Mouse (Mus musculus): ENCODE data around the gene Srsf3.

Gene Srsf3

GRCm38 (mm10) chr17:29046863-29047262 is 14.4 kb downstream of the Srsf3 start:
- DNase-seq: no peak

DNA sequence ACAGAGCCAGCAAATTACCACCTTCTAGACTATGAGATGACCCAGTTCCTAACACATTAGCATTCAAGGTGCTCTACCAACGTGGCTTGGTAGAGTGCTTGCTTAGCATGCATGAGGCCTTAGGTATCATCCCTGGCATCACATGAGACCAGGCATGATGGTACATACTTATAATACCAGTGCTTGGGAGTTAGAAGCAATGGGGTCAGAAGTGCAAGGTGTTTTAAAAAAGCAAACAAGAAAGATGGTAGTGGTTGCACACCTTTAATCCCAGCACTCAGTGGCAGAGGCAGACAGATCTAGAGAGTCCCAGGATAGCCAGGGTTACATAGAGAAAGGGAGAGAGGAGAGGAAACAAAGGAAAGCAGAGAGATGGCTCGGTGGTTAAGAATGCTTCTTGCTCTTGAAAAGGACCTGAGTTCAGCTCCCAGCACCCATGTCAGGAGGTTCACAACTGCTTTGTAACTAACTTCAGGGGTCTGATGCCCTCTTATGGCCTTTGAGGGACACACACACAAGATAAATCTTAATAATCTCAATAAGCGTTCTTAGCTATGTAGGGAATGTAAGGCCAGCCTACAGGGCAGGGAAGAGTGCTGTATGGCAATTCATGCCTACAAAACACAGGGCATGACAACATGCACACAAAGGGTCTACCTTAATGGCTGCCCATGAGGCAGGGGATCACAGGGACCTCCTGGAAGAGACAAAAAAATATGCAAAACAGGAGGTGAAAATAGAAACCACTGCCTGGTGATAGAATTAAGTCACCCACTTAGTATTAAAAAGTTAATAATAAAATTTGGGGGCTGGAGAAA is 15.5 kb downstream of the Srsf3 start:
- DNase-seq: no peak

DNA sequence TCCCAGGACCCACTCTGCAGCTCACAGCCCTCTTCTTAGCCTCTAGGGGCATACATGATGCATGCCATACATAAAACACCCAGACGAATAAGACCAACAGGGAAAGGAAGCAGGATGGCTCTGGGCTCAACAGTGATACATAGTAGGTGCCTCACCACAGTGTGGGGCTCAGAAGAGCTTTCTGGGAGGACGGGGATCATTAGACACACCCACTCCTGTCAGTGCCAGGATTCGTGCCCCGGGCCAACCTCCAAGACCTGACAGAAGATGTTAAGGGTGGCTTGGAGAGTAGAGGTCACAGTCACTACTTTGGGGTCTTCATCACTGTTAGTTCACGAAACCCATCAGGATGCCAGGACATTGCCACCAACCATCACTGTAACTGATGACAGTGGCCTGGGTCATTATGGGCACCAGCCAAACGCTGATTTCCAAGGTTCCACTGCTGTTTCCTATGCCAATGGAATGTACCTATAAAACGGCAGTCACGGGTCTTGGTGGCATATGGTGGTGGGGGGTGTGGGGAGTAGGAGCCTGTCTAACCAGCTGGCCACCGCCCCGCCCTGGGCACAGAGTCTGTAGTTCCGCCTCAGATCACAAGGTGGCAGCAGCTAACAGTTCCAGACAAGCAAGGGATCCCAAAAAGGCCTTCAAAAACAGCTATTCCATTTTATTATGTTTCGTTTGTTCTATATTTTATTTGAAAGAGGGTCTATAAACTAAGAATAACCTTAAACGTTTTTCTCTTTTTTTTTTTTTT is 16.5 kb downstream of the Srsf3 start:
- DNase-seq: peak; percentile 92

- no peak for DNase-seq
Measured at GRCm38 (mm10) chr17:29049508-29049889, 17.1 kb downstream of the Srsf3 start.

DNA sequence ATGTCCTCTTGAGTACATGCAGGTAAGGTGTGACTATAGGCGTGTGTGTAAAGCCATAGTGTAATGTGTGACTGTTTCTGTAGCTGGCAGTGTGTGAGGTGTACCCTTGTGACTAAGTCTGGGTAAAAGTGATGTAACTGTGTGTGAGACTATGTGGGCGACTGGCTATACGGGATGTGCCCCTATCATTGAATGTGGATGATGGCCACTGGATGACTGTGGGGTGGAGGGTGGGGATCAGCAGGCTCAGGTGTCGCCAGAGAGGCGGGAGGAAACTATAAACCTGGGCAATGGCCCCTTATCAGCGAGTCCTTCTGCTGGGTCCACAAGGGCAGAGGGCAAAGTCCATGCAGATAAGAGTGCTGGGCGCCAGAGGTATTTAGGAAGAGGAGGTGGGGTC is 17.5 kb downstream of the Srsf3 start:
- DNase-seq: no peak

GRCm38 (mm10) chr17:29050791-29051190 is 18.4 kb downstream of the Srsf3 start:
- DNase-seq: no peak

- no peak for DNase-seq
Measured at GRCm38 (mm10) chr17:29053067-29053466, 20.6 kb downstream of the Srsf3 start.

DNA sequence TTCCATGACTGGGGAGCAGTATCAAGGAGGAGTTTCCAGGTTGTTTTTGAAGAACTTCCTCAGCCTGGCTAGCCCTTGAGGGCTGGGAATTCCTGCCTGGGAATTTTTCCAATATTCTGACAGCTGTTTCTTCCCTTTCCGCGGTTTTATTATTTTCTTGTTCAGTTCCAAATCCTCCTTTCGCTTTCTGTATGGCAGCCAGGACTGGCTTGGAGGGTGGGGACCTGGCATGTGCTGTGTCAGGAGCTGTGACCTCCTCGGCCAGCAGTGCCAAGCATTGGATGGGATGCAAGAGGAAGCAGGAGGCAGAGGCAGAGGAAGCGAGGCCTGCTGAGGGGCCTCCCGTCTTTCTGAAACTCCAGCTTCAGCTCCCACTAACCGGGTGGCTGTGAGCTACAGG is 21.4 kb downstream of the Srsf3 start:
- peak; percentile 84 for DNase-seq

- no peak for DNase-seq
Measured at GRCm38 (mm10) chr17:29054429-29054828, 22.0 kb downstream of the Srsf3 start.

GRCm38 (mm10) chr17:29055586-29055985 is 23.2 kb downstream of the Srsf3 start:
- DNase-seq: no peak

DNA sequence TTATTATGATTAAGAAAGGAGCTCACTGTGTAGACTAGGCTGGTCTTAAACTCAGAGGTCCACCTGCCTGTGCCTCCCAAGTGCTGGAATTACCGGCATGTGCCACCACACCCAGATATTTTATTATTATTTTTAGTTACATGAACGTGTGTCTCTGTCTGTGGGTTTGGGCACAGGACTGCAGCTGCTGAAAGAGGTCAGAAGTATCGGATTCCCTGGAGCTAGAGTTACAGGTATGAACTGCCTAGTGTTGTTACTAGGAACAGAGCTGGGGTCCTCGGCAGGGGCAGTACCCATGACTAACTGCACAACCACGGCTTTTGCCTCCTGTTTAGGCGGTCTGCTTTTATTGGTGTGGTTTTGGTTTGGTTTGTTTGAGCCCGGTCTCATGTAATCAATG is 23.8 kb downstream of the Srsf3 start:
- no peak for DNase-seq

DNA sequence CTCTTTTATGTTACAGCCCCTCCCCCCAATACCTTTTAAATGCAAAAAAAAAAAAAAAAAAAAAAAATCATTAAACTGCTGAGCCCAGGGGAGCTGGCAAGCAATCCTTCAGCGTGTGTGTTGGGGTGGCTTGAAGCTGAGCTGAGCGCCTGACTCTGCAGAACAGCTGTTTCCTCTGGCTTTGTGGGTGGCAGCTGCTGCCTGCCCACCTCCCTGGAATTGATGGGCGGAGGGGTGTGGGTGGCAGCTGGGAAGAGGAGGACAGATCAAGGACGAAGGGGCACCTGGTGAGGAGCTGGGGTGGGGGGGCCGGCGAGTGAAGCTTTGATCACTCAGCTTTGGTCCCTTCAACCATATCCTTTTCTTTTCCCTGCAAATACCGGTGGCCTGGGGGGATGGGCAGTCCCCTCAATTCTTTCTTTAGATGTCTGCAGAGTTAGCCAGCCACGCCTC is 24.3 kb downstream of the Srsf3 start:
- no peak for DNase-seq

DNA sequence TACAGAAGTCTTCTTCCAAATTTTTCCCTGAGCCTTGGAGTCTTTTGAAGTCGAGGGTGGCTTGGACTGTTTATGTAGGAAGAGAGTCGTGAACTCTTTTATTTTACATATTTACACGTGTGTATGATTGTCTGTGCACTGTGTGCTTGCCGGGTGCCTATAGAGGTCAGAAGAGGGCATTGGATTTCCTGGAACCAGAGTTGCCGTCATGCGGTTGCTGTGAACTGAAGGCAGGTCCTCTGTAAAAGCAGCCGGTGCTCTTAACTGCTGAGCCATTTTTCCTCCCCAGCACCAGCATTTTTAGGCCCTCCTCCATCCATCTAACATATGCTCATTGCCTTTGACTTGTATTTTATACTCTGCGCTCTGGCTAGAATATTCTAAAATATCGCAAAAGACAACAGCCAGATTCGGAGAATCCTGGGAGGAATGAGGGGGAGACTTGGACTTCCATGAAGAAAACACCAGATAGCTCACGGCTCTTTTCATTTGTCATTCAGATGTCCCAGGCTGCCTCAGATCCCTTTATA is 25.0 kb downstream of the Srsf3 start:
- DNase-seq: no peak

DNA sequence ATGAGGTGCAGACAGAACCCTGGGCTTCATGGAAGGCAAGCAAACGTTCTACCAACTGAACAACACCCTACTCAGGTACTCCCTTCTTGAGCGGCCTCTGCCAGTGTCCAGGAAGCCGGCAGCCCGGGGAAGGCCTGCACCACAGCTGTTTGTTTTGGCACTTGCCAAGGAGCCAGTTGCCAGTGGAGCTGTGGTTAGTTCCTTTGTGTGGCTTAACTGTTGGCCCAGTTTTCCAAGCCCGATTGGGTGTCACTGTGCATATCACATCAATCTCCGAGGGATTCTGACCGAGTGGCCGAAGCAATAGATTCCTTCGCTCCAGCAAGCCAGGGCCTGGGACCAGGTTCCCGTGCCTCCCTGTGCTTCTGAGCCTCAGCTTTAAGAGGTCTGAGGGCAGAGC is 25.5 kb downstream of the Srsf3 start:
- peak; percentile 64 for DNase-seq

DNA sequence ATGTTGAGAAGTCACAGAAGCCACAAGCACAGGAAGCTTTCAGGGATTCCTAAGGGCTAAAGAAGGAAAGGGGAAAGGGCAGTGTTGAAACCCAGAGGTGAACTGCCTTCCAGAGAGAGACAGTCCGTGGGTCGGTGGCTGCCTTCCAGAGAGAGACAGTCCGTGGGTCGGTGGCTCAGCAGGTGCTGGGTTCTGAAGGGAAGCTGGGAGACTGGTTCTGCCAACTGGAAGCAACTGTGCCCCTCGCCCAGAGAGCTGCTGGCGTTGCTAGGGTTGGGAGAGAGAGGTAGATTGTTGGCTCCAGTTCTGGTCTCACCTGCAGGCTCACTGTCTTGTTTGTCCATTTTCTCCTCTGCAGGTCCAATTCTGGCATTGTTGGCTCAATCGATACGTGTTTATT is 26.1 kb downstream of the Srsf3 start:
- no peak for DNase-seq

- no peak for DNase-seq
Measured at GRCm38 (mm10) chr17:29059581-29059980, 27.2 kb downstream of the Srsf3 start.

- no peak for DNase-seq
Measured at GRCm38 (mm10) chr17:29060946-29061345, 28.5 kb downstream of the Srsf3 start.

GRCm38 (mm10) chr17:29062119-29063035 is 29.9 kb downstream of the Srsf3 start:
- no peak for DNase-seq

DNA sequence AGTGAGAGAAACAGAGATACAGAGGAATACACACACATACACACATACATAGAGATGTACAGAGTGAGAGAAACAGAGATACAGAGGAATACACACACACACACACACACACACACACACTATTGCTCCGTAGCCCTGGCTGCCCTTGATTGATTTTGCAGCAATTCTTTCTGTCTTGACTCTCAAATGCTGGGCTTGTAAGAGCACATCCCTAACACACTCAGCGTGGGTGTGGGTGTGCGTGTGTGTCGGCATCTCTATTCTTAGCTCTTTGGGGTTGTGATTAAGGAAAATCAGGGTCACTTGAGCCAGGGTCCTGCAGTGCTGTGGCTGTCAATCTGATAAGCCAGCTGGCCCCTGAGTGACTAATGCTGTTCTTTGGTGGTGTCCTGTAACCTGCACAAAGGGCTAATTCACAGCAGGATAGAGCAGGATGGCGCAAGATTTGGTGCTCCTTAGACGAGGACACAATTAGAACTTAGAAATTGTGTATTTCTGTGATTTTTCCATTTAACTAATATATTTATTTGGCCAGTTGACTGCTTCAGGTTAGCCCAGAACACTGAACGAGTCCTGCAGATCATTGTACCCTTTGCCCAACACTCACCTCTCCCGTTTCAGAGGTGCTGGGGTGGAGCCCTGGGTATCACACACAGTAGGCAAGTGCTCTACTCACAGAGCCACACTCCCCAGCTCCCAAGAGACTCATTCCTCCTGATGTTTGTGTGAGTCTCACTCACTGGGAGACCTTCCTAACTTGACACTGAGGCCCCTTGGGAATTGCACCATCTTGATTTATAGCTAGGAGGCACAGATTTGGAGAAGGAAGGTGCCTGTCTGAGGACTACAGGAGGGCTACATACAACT is 30.9 kb downstream of the Srsf3 start:
- no peak for DNase-seq

DNA sequence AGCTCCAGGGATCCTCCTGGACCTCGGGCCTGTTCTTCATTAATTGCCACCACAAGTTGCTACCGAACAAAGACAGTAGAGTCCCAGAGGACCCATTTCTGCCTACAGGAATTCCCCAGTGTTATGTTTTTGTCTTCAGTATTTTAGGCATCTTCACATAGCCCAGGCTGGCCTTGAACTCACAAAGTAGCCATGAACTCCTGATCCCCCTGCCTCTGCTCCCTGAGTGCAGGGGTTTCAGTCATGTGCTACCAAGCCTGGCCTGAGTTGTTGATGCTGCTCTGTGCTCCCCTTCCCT is 31.5 kb downstream of the Srsf3 start:
- no peak for DNase-seq

DNA sequence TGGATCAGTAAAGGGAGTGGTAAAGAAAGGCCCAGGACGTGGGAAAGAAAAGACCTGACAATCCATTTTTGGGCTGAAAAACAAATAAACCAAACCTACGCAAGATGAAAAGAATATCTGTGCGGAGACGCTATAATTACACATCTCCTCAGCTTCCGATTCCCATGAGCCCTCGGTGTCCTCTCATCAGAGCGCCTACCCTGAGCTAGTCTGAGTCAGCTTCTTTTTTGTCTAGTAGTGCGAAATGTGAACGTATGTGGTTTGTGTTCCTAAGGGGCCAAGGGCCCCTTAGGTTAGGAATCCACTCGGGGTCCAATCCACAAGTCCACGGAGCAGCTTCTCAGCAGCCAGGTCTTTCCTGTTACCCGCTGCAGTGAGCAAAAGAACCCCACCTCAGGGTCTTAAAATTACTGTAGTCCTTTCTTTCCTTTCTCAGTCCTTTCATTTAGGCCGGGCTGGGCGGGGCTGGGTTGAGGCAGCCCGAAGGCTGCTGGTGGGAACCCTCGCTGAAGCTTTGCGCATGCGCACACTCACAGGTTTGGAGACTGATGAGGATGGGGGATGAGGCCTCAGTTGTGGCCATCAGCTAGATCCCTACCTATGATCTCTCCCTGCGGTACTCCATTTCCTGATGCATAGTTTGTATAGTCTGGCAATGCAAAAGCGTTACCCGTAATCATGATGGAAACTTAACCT is 33.0 kb downstream of the Srsf3 start:
- no peak for DNase-seq

DNA sequence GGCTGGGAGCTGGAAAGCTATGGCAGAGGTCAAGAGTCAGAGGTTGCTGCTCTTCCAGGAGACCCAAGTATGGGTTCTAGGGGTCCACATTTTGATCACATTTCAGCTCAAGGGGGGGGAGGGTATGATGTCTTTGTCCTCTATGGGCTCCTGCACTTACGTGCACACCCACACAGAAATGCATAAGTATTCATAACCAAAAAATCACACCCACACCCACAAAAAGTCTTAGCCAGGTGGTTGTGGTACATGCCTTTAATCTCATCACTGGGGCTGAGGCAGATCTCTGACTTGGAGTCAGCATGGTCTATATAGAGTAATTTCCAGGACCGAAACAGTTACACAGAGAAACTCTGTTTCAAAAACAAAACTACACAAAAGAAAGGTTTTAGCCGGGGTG is 33.5 kb downstream of the Srsf3 start:
- no peak for DNase-seq

Data from lung, postnatal 10 days (tissue).